Mouse (Mus musculus) CD4-positive helper T cell, adult 2 months (primary cell): ENCODE results near the gene Gbgt1.

Source experiments
- DNase-seq: peaks from one replicate; pipeline ENCODE4 v3.0.0-alpha.2; 2012; ENCODE audit warnings: low read depth, missing footprints, low spot score

Gbgt1 gene

DNA sequence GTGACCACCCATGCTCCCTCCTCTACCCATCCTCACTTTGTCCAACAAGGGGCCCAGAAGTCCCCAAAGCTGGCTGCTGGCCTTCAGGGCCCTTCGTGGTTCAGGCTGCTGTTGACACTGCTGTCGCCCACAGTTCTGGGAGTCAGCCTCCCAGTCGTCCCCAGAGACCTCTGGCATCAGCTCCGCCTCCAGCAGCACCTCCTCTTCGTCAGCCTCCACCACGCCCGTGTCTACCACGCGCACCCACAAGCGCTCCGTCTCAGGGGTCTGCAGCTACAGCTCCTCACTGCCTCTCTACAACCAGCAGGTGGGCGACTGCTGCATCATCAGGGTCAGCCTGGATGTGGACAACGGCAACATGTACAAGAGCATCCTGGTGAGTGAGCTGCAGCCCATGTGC, 52.5 kb downstream of the Gbgt1 start:
- no peak for DNase-seq

DNA sequence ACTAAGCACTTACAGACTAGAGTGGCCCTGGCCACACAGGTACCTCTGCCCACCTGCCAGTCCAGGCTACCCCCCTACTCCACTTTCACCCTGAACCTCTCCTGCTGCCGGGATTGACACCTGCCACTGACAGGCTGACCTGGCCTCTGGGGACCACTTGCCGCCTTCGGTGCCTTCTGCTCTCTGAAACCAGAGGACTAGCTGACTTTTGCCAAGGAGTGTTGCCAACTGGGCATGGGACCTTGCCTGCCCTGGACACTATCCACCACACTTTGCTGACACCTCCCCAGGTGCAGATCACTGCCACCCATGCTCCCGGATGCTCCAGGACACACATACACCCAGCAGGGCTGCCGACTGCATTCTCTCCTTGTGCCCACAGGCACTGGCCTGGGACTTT, 55.6 kb downstream of the Gbgt1 start:
- DNase-seq, result no peak
